Mouse (Mus musculus): ENCODE measurements around the gene Shisal2a. TPM values are rescaled to one million over a fixed set of nuclear protein-coding genes. Genes with fewer than 3 reads are reported as not detected.

The Shisal2a gene
- total RNA-seq (2021) = not detected
- long read RNA-seq, experiment 1, partial matches to known transcripts = 0 of 1 reads
- long read RNA-seq, experiment 1, other reads (novel, unspliced or antisense) = 1 of 1 reads
- long read RNA-seq, experiment 2 = 0 reads

GRCm38 (mm10) chr4:108383183-108383714 is at the start of gene Shisal2a:
Gene Shisal2a (minus strand): TSS chr4:108383349.
- H3K27ac ChIP-seq = no peak within 1 kb of the TSS
- peak within 1 kb of the TSS; percentile 67 for H3K4me3 ChIP-seq
- peak; percentile 6; the same call in 1 of the 2 replicates for TF ChIP-seq CTCF (IDR thresholded peaks at IDR 0.05)
- intact Hi-C loops (cut with DNase I) = no loop called here
- no peak for DNase-seq

GRCm38 (mm10) chr4:108431561-108431936 is 48.4 kb upstream of the Shisal2a start:
- Histone ChIP-seq H3K4me3 (no peak overlapping the region), H3K27ac (no peak overlapping the region)
- no peak for TF ChIP-seq CTCF (IDR thresholded peaks at IDR 0.05)
- intact Hi-C loops (cut with DNase I) = no loop called here
- no peak for DNase-seq

- no peak for TF ChIP-seq CTCF (IDR thresholded peaks at IDR 0.05)
- no peak for DNase-seq
- Histone ChIP-seq H3K4me3 (no peak overlapping the region), H3K27ac (no peak overlapping the region)
- intact Hi-C loops (cut with DNase I) = no loop called here
Observed at GRCm38 (mm10) chr4:108430656-108431560, 47.8 kb upstream of the Shisal2a start.

- Histone ChIP-seq H3K27ac (no peak overlapping the region), H3K4me3 (no peak overlapping the region)
- intact Hi-C loops (cut with DNase I) = no loop called here
- no peak for DNase-seq
- TF ChIP-seq CTCF (IDR thresholded peaks at IDR 0.05) = no peak
Observed at GRCm38 (mm10) chr4:108428341-108428721, 45.2 kb upstream of the Shisal2a start.

- TF ChIP-seq CTCF (IDR thresholded peaks at IDR 0.05) = no peak
- Histone ChIP-seq H3K4me3 (no peak overlapping the region), H3K27ac (no peak overlapping the region)
- intact Hi-C loops (cut with DNase I) = no loop called here
- DNase-seq = no peak
Observed at GRCm38 (mm10) chr4:108427719-108428340, 44.7 kb upstream of the Shisal2a start.

- no peak for DNase-seq
- no peak overlapping the region for H3K4me3 ChIP-seq
- no peak overlapping the region for H3K27ac ChIP-seq
- no peak for TF ChIP-seq CTCF (IDR thresholded peaks at IDR 0.05)
- intact Hi-C loops (cut with DNase I) = no loop called here
Observed at GRCm38 (mm10) chr4:108424587-108424986, 41.4 kb upstream of the Shisal2a start.

- no peak for DNase-seq
- Histone ChIP-seq H3K4me3 (peak overlapping the region; percentile 17; the same call in 1 of the 2 replicates), H3K27ac (0 out of 2 replicates have a peak overlapping the region, but pooled peaks have one; percentile 28)
- TF ChIP-seq CTCF (IDR thresholded peaks at IDR 0.05) = no peak
- intact Hi-C loops (cut with DNase I) = loop anchor here (2.0 to 5.0 kb wide), 2 partner anchors 51 to 65 kb away; partner anchors contain the start of gene Tut4
Observed at GRCm38 (mm10) chr4:108407621-108408020, 24.5 kb upstream of the Shisal2a start.

GRCm38 (mm10) chr4:108406861-108407401 is 23.8 kb upstream of the Shisal2a start, which contains the start of gene Gpx7:
Gene Gpx7 (minus strand): TSS chr4:108406961.
- Histone ChIP-seq H3K4me3 (peak within 1 kb of the TSS; percentile 70), H3K27ac (peak within 1 kb of the TSS; percentile 93)
- peak; percentile 29 for DNase-seq
- intact Hi-C loops (cut with DNase I) = loop anchor here (2.0 to 5.0 kb wide), 2 partner anchors 52 to 65 kb away; partner anchors contain the start of gene Tut4
- TF ChIP-seq CTCF (IDR thresholded peaks at IDR 0.05) = no peak

- TF ChIP-seq CTCF (IDR thresholded peaks at IDR 0.05) = no peak
- DNase-seq = peak; percentile 86
- Histone ChIP-seq H3K27ac (peak overlapping the region; percentile 93), H3K4me3 (peak overlapping the region; percentile 70)
- intact Hi-C loops (cut with DNase I) = loop anchor here (2.0 to 5.0 kb wide), 2 partner anchors 53 to 64 kb away; partner anchors contain the start of gene Tut4
Observed at GRCm38 (mm10) chr4:108406138-108406860, 23.1 kb upstream of the Shisal2a start.

- TF ChIP-seq CTCF (IDR thresholded peaks at IDR 0.05) = no peak
- Histone ChIP-seq H3K4me3 (peak overlapping the region; percentile 70), H3K27ac (peak overlapping the region; percentile 93)
- no peak for DNase-seq
- intact Hi-C loops (cut with DNase I) = loop anchor here (2.0 to 5.0 kb wide), 2 partner anchors 53 to 63 kb away; partner anchors contain the start of gene Tut4
Observed at GRCm38 (mm10) chr4:108405766-108406137, 22.6 kb upstream of the Shisal2a start.

GRCm38 (mm10) chr4:108403861-108404635 is 20.9 kb upstream of the Shisal2a start:
- H3K27ac ChIP-seq = no peak overlapping the region
- H3K4me3 ChIP-seq = no peak overlapping the region
- intact Hi-C loops (cut with DNase I) = no loop called here
- DNase-seq = no peak
- TF ChIP-seq CTCF (IDR thresholded peaks at IDR 0.05) = no peak

Data from gastrocnemius, adult 2 months (tissue).